Mouse (Mus musculus): ENCODE measurements at regions not wholly inside any gene's neighbourhood (a gene's known extent, or its start where the extent isn't known, plus 50 kb on each side); places are given as distances from the start of the nearest gene placed in this dataset.

DNA sequence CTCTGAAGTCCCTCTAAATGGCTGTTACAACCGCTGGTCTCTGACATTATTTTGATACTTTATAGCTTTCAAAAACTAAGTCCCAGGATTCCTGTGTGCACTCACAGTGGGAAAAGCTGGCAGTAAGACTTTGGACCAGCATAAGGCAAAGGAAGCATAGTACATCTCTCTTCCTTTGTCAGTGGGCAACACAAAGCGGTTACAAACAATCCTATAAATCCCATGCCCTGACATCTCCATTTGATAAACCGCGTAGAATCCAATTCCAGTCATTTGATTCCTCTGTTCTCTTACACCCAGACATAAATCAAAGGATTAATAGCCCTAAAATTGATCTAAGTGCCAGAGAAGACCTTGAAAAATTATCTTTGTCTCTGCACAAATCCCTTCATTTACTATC, 240.7 kb upstream of the Actbl2 start:
- TF ChIP-seq CEBPB (IDR thresholded peaks at IDR 0.05; ENCODE audit: insufficient read depth, poor library complexity, severe bottlenecking) (no peak), MYOD1 (IDR thresholded peaks at IDR 0.05; ENCODE audit: control insufficient read depth in 1 of 3, insufficient read length in 2 of 3, low read depth in 2 of 3) (no peak), MYOG (IDR thresholded peaks at IDR 0.05; ENCODE audit: control insufficient read depth in 1 of 3, insufficient read depth in 1 of 3, insufficient read length in 2 of 3, low read depth in 2 of 3) (no peak), SRF (IDR thresholded peaks at IDR 0.05; ENCODE audit: control insufficient read depth, insufficient read length, low read depth) (no peak), E2F4 (IDR thresholded peaks at IDR 0.05; ENCODE audit: insufficient read depth) (no peak), MAX (IDR thresholded peaks at IDR 0.05; ENCODE audit: low read depth) (no peak), TCF12 (IDR thresholded peaks at IDR 0.05; ENCODE audit: insufficient read depth, poor library complexity, severe bottlenecking) (no peak), POLR2AphosphoS2 (IDR thresholded peaks at IDR 0.05; ENCODE audit: insufficient read length, low read depth) (no peak), USF1 (IDR thresholded peaks at IDR 0.05; ENCODE audit: low read depth) (no peak), POLR2A (IDR thresholded peaks at IDR 0.05; ENCODE audit: insufficient read length, low read depth) (no peak), REST (IDR thresholded peaks at IDR 0.05; ENCODE audit: insufficient read depth, insufficient read length) (no peak), TCF3 (IDR thresholded peaks at IDR 0.05; ENCODE audit: insufficient read length, low read depth) (no peak)
- Histone ChIP-seq H3K4me3 (no peak overlapping the region), H3K36me3 (ENCODE audit: control insufficient read depth, insufficient read depth) (no peaks in the 10 kb centered on the region), H3K4me2 (ENCODE audit: low read depth) (no peak overlapping the region), H3K27me3 (ENCODE audit: control insufficient read depth, insufficient read depth, insufficient read length) (no peaks in the 10 kb centered on the region), H3ac (ENCODE audit: control insufficient read depth, insufficient read length) (no peak overlapping the region), H3K79me2 (ENCODE audit: control insufficient read depth, insufficient read depth) (no peaks in the 10 kb centered on the region)

DNA sequence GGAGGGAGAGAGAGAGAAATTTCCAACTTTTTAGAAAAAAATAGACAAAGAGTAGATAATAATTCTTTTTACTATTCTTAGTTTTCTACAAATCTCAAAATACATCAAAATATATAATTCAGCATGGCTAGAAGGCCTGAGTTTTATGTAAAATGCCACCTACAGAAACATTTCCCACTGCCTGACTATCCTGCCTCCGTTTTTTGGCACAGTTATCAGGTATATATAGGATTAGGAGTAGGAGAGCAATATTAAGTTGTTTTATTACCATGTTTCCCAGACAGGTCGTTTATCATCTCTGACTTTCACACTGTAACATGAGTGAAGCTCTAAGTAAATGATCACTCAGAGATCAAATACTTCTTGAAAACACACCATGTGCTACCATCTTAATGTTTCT, 224.7 kb upstream of the Actbl2 start:
- no peak for TF ChIP-seq REST (IDR thresholded peaks at IDR 0.05; ENCODE audit: insufficient read depth, insufficient read length)
- TF ChIP-seq CEBPB (IDR thresholded peaks at IDR 0.05; ENCODE audit: insufficient read depth, poor library complexity, severe bottlenecking): no peak
- no peak for TF ChIP-seq SRF (IDR thresholded peaks at IDR 0.05; ENCODE audit: control insufficient read depth, insufficient read length, low read depth)
- TF ChIP-seq POLR2AphosphoS2 (IDR thresholded peaks at IDR 0.05; ENCODE audit: insufficient read length, low read depth): no peak
- no peak for TF ChIP-seq MYOD1 (IDR thresholded peaks at IDR 0.05; ENCODE audit: control insufficient read depth in 1 of 3, insufficient read length in 2 of 3, low read depth in 2 of 3)
- no peak for TF ChIP-seq E2F4 (IDR thresholded peaks at IDR 0.05; ENCODE audit: insufficient read depth)
- TF ChIP-seq MYOG (IDR thresholded peaks at IDR 0.05; ENCODE audit: control insufficient read depth in 1 of 3, insufficient read depth in 1 of 3, insufficient read length in 2 of 3, low read depth in 2 of 3): no peak
- no peak for TF ChIP-seq MAX (IDR thresholded peaks at IDR 0.05; ENCODE audit: low read depth)
- TF ChIP-seq TCF12 (IDR thresholded peaks at IDR 0.05; ENCODE audit: insufficient read depth, poor library complexity, severe bottlenecking): no peak
- TF ChIP-seq USF1 (IDR thresholded peaks at IDR 0.05; ENCODE audit: low read depth): no peak
- no peak for TF ChIP-seq TCF3 (IDR thresholded peaks at IDR 0.05; ENCODE audit: insufficient read length, low read depth)
- no peak overlapping the region for H3ac ChIP-seq (ENCODE audit: control insufficient read depth, insufficient read length)
- H3K4me3 ChIP-seq: no peak overlapping the region
- no peak overlapping the region for H3K4me2 ChIP-seq (ENCODE audit: low read depth)
- H3K79me2 ChIP-seq (ENCODE audit: control insufficient read depth, insufficient read depth): no peaks in the 10 kb centered on the region
- no peaks in the 10 kb centered on the region for H3K27me3 ChIP-seq (ENCODE audit: control insufficient read depth, insufficient read depth, insufficient read length)
- H3K36me3 ChIP-seq (ENCODE audit: control insufficient read depth, insufficient read depth): no peaks in the 10 kb centered on the region

DNA sequence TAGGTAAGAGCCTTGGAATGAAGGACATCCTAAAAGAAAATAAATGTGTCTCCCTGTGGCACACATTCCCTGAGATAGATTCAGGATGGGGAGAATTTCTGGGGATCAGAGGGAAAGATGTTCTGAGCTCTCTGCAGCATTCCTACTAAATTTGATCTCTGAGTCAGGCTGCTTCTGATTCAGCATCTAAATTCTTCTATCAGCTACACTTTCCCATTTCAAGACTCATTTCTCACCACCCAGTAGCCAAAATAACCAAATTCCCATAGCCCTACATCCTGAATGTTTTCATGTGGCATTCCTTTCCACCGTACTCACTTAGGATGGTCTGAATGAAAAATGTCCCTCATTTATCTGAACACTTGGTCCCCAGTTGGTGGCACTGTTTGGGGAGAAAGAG, 223.2 kb upstream of the Actbl2 start:
- no peak overlapping the region for H3ac ChIP-seq (ENCODE audit: control insufficient read depth, insufficient read length)
- no peak overlapping the region for H3K4me3 ChIP-seq
- no peaks in the 10 kb centered on the region for H3K79me2 ChIP-seq (ENCODE audit: control insufficient read depth, insufficient read depth)
- H3K27me3 ChIP-seq (ENCODE audit: control insufficient read depth, insufficient read depth, insufficient read length): no peaks in the 10 kb centered on the region
- TF ChIP-seq TCF12 (IDR thresholded peaks at IDR 0.05; ENCODE audit: insufficient read depth, poor library complexity, severe bottlenecking) (no peak), SRF (IDR thresholded peaks at IDR 0.05; ENCODE audit: control insufficient read depth, insufficient read length, low read depth) (no peak), MYOD1 (IDR thresholded peaks at IDR 0.05; ENCODE audit: control insufficient read depth in 1 of 3, insufficient read length in 2 of 3, low read depth in 2 of 3) (no peak), USF1 (IDR thresholded peaks at IDR 0.05; ENCODE audit: low read depth) (no peak), MAX (IDR thresholded peaks at IDR 0.05; ENCODE audit: low read depth) (no peak), E2F4 (IDR thresholded peaks at IDR 0.05; ENCODE audit: insufficient read depth) (no peak), POLR2AphosphoS2 (IDR thresholded peaks at IDR 0.05; ENCODE audit: insufficient read length, low read depth) (no peak), MYOG (IDR thresholded peaks at IDR 0.05; ENCODE audit: control insufficient read depth in 1 of 3, insufficient read depth in 1 of 3, insufficient read length in 2 of 3, low read depth in 2 of 3) (no peak), POLR2A (IDR thresholded peaks at IDR 0.05; ENCODE audit: insufficient read length, low read depth) (no peak), TCF3 (IDR thresholded peaks at IDR 0.05; ENCODE audit: insufficient read length, low read depth) (no peak), CEBPB (IDR thresholded peaks at IDR 0.05; ENCODE audit: insufficient read depth, poor library complexity, severe bottlenecking) (no peak), REST (IDR thresholded peaks at IDR 0.05; ENCODE audit: insufficient read depth, insufficient read length) (no peak)
- no peak overlapping the region for H3K4me2 ChIP-seq (ENCODE audit: low read depth)
- H3K36me3 ChIP-seq (ENCODE audit: control insufficient read depth, insufficient read depth): no peaks in the 10 kb centered on the region

DNA sequence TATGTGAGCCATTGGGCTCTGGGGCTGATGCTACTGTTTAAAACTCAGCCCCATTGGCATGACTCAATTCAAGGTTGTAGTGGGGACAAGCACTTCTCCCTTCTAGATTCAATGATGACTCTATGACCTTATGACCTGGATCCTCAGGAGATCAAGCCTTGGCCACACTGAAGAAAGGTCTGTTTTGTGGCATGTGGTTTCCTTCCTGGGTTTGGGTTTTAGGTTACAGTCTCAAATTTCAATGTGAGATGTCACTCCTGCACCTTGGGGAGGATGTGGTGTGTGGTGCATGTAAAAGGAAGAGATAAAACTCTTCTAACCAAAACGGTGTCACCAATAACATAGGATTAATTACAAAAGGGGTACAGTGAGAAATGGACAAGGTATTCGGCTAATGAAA, 211.2 kb upstream of the Actbl2 start:
- Histone ChIP-seq H3ac (ENCODE audit: control insufficient read depth, insufficient read length) (no peak overlapping the region), H3K4me2 (ENCODE audit: low read depth) (no peak overlapping the region), H3K4me3 (no peak overlapping the region), H3K79me2 (ENCODE audit: control insufficient read depth, insufficient read depth) (no peaks in the 10 kb centered on the region), H3K36me3 (ENCODE audit: control insufficient read depth, insufficient read depth) (no peaks in the 10 kb centered on the region), H3K27me3 (ENCODE audit: control insufficient read depth, insufficient read depth, insufficient read length) (no peaks in the 10 kb centered on the region)
- no peak for TF ChIP-seq SRF (IDR thresholded peaks at IDR 0.05; ENCODE audit: control insufficient read depth, insufficient read length, low read depth)
- TF ChIP-seq USF1 (IDR thresholded peaks at IDR 0.05; ENCODE audit: low read depth): no peak
- no peak for TF ChIP-seq POLR2A (IDR thresholded peaks at IDR 0.05; ENCODE audit: insufficient read length, low read depth)
- TF ChIP-seq MYOD1 (IDR thresholded peaks at IDR 0.05; ENCODE audit: control insufficient read depth in 1 of 3, insufficient read length in 2 of 3, low read depth in 2 of 3): no peak
- no peak for TF ChIP-seq POLR2AphosphoS2 (IDR thresholded peaks at IDR 0.05; ENCODE audit: insufficient read length, low read depth)
- no peak for TF ChIP-seq MAX (IDR thresholded peaks at IDR 0.05; ENCODE audit: low read depth)
- no peak for TF ChIP-seq REST (IDR thresholded peaks at IDR 0.05; ENCODE audit: insufficient read depth, insufficient read length)
- TF ChIP-seq E2F4 (IDR thresholded peaks at IDR 0.05; ENCODE audit: insufficient read depth): no peak

Measured in myocyte (in vitro differentiated cells).